Mouse (Mus musculus) ES-E14 (cell line): ENCODE results near the gene Nme4. TPM values are rescaled to one million over a fixed set of nuclear protein-coding genes. Genes with fewer than 3 reads are reported as not detected.

Experiments
- DNase-seq: peaks from one replicate; pipeline ENCODE4 v3.0.0-alpha.2; 2013; ENCODE audit warnings: low read depth, low spot score
- H3K27ac ChIP-seq: 2 replicates; pipeline ENCODE4 v1.5.1; 2012; ENCODE audit warnings: low read depth, mild to moderate bottlenecking, low read length, moderate library complexity, mixed read lengths; ENCODE audit not compliant: poor library complexity, insufficient read depth, severe bottlenecking
- H3K36me3 ChIP-seq: 2 replicates; pipeline ENCODE4 v1.6.1; 2012; ENCODE audit warnings: mild to moderate bottlenecking, low read length, moderate library complexity, mixed read lengths; ENCODE audit not compliant: control insufficient read depth, poor library complexity, insufficient read depth, severe bottlenecking
- H3K4me1 ChIP-seq, 2 experiments: fragments of 150-350 bp in 1 of 2; sonication (generic) in 1 of 2; 2 replicates each; pipeline ENCODE4 v1.6.1; 2012; ENCODE audit warnings: low read length in 2 of 2, mild to moderate bottlenecking in 1 of 2, mixed read lengths in 1 of 2; ENCODE audit not compliant: control insufficient read depth in 2 of 2, insufficient read depth in 2 of 2, poor library complexity in 1 of 2
- H3K4me3 ChIP-seq, 2 experiments: fragments of 150-350 bp in 1 of 2; sonication (generic) in 1 of 2; 2 replicates each; pipeline ENCODE4 v1.5.1; 2012; ENCODE audit warnings: low read length in 2 of 2, low read depth in 1 of 2, mild to moderate bottlenecking in 1 of 2, mixed read lengths in 1 of 2; ENCODE audit not compliant: insufficient read depth in 1 of 2, poor library complexity in 1 of 2, severe bottlenecking in 1 of 2
- H3K9ac ChIP-seq: 2 replicates; pipeline ENCODE4 v1.6.1; 2012; ENCODE audit warnings: low read depth, mild to moderate bottlenecking, low read length, mixed read lengths; ENCODE audit not compliant: poor library complexity, insufficient read depth, severe bottlenecking
- H3K9me3 ChIP-seq: fragments of 150-350 bp; sonication (generic); 2 replicates; pipeline ENCODE4 v1.6.1; 2012; ENCODE audit warnings: low read depth, mild to moderate bottlenecking, low read length; ENCODE audit not compliant: control insufficient read depth, insufficient read depth
- CHD2 ChIP-seq: IDR thresholded peaks from 2 replicates; pipeline ENCODE4 v1.6.1; 2014; ENCODE audit warnings: mild to moderate bottlenecking, low read depth, low read length, inconsistent platforms
- HCFC1 ChIP-seq: IDR thresholded peaks from 2 replicates; pipeline ENCODE4 v1.6.1; 2012; ENCODE audit warnings: low read length, inconsistent platforms, borderline replicate concordance; ENCODE audit not compliant: insufficient read depth
- MAFK ChIP-seq: IDR thresholded peaks from 2 replicates; pipeline ENCODE4 v1.6.1; 2014; ENCODE audit warnings: mild to moderate bottlenecking, low read depth, low read length, inconsistent platforms; ENCODE audit not compliant: insufficient read depth
- ZC3H11A ChIP-seq: IDR thresholded peaks from 2 replicates; pipeline ENCODE4 v1.6.1; 2012; ENCODE audit warnings: low read depth, mild to moderate bottlenecking, inconsistent platforms, low read length, borderline replicate concordance
- ZNF384 ChIP-seq: IDR thresholded peaks from 2 replicates; pipeline ENCODE4 v1.6.1; 2012; ENCODE audit warnings: low read depth, low read length, inconsistent platforms
- in situ Hi-C, 2 experiments: fragments of 600-800 bp; cut with MboI; formaldehyde crosslinking; loops; one replicate each; pipeline ENCODE4 v1.15.1; 2025; ENCODE audit warnings: low sequenced_read_pairs in 2 of 2, inconsistent platforms in 1 of 2; ENCODE audit not compliant: unreplicated experiment in 2 of 2
- total RNA-seq: library from RNA; depleted of rRNA; stranded (reverse); fragments of 300-350 nt; gene quantifications from 2 replicates; pipeline ENCODE4 v1.2.3, GENCODE M21; 2012

Nme4 gene
- total RNA-seq, 1 experiment, result 96.4 TPM

DNA sequence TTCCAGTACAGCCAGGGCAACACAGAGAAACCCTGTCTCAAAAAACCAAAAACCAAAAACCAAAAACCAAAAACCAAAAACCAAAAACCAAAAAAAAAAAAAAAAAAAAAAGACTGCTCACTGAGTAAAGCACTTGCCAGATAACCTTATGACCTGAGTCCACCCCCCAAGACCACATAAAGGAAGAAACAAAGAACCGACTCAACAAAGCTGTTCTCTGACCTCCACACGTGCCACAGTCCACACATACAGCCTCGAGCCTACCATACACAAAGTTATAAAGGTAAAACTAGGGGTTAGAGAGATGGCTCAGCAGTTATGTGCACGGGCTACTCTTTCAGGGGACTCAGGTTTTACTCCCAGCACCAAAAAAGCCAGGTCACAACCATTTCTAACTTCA is 42.7 kb downstream of the Nme4 start:
- in situ Hi-C loops, result no loop called here
- H3K4me3 ChIP-seq, result no peak overlapping the region
- H3K9ac ChIP-seq, result no peak overlapping the region
- peaks cover 0 to 6% of the 10 kb centered on the region in 2 experiments; a peak in 1 of 4 replicates for H3K4me1 ChIP-seq
- no peaks in the 10 kb centered on the region for H3K36me3 ChIP-seq
- DNase-seq, result no peak
- no peak for TF ChIP-seq ZNF384
- no peak overlapping the region for H3K27ac ChIP-seq
- no peaks in the 10 kb centered on the region for H3K9me3 ChIP-seq

DNA sequence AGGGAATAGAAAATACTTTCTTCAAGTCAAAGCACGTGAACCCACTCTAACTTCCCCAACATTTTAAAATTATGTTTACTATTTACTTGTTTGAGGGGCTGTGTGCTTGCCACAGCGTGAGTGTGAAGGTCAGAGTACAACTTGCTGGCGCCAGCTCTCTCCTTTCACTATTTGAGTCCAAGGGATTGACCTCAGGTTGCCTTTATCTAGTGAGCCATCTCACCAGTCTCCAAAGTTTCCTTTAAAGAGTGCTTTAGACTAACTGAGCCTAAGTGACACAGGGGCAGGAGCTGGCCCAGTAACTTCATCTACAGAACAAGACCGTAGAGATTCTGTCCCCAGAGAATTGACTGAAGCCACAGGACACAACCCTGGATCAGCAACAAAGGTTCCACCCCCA is 43.3 kb downstream of the Nme4 start:
- Histone ChIP-seq H3K4me1 (peaks cover 0 to 6% of the 10 kb centered on the region in 2 experiments; a peak in 1 of 4 replicates), H3K9me3 (no peaks in the 10 kb centered on the region), H3K36me3 (no peaks in the 10 kb centered on the region), H3K27ac (no peak overlapping the region), H3K4me3 (no peak overlapping the region), H3K9ac (no peak overlapping the region)
- no peak for DNase-seq
- TF ChIP-seq CHD2 (no peak), ZNF384 (no peak), ZC3H11A (no peak), MAFK (no peak), HCFC1 (no peak)
- in situ Hi-C loops, result no loop called here

DNA sequence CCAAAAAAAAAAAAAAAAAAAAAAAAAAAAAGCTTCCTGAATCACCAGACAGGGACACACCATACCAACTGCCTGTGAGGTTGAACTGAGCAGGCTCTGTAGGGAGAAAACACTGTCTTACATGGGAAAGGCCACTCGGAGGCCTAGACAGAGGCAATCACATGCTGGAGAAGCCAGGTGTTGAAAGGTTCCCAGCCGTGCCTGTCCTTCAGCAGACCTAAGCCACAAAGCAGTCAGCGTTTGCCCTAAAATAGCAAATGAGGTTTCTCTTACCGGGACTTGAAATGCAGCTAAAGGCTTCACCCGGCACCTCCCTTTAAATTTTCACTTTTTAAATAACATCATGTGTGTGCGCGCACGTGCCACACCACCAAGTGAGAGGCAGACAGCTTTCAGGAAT is 47.3 kb downstream of the Nme4 start:
- Histone ChIP-seq H3K4me3 (no peak overlapping the region), H3K4me1 (no peaks in the 10 kb centered on the region), H3K9me3 (no peaks in the 10 kb centered on the region), H3K36me3 (no peaks in the 10 kb centered on the region; the same call in 1 of the 2 replicates), H3K27ac (no peak overlapping the region), H3K9ac (no peak overlapping the region)
- in situ Hi-C loops, result no loop called here
- no peak for DNase-seq
- no peak for TF ChIP-seq CHD2
- TF ChIP-seq HCFC1, result no peak
- TF ChIP-seq MAFK, result no peak
- no peak for TF ChIP-seq ZNF384
- TF ChIP-seq ZC3H11A, result no peak

DNA sequence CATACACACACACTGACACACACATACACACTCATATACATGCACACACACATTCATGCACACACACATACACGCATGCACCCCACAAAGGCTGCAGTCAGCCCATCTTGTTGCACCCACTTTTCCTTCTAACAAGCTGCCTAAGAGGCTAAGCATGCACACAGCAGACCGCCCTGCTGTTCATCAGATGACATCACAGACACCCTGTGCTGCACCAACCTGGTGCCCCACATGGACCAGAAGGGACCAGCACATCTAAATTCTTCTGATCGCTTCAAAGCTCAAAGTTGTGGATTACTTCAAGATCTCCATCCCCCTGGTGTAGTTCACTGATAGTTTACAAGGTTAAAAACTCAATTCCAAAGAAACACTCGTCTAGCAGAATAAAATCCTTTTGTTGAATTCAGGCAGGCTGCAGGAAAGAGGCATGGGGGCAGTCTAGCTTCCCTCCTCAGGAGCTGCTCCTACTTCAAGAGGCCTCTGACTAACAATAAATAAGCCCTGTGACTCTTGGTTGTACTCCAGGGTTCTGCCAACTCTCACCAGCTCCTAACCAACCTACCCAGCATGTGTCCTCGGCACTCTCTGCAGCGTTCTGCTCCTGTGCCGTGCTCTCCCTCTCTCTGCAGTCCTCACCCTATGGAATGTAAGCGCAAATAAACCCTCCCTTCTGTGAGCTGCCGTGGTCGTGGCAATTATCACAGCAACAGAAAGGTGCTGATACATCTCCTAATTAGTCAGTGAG is 49.0 kb downstream of the Nme4 start:
- in situ Hi-C loops, result no loop called here
- Histone ChIP-seq H3K27ac (no peak overlapping the region), H3K4me1 (no peaks in the 10 kb centered on the region)

DNA sequence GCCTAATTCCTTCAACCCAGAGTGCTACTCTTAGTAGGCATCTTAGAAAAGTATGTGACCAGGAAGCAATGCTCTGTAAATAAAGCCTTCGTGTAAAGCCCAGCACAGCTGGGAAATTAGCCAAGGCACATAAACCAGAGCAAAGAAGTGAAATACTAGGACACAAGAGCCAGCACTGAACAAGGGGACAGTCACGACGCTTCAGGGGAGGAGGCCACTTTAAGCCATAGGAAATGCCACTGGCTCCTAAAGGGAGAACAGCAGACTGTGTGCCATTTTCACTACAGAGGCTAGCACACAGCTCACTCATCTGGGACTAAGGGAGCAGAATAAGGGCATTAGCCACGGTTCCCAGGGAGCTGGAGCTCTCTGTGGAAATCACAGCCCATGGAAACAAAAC is 50.1 kb downstream of the Nme4 start:
- Histone ChIP-seq H3K4me1 (no peaks in the 10 kb centered on the region), H3K9ac (no peak overlapping the region), H3K36me3 (no peaks in the 10 kb centered on the region; the same call in 1 of the 2 replicates), H3K27ac (no peak overlapping the region), H3K4me3 (no peak overlapping the region), H3K9me3 (no peaks in the 10 kb centered on the region)
- TF ChIP-seq ZNF384 (no peak), HCFC1 (no peak), MAFK (no peak), CHD2 (no peak), ZC3H11A (no peak)
- no peak for DNase-seq
- in situ Hi-C loops, result no loop called here

More for the DNA sequence above, 49.0 kb downstream of the Nme4 start:
- no peak overlapping the region for H3K9ac ChIP-seq
- DNase-seq, result no peak
- no peaks in the 10 kb centered on the region for H3K9me3 ChIP-seq
- TF ChIP-seq ZNF384 (no peak), ZC3H11A (no peak), CHD2 (no peak), MAFK (no peak), HCFC1 (no peak)
- no peaks in the 10 kb centered on the region; the same call in 1 of the 2 replicates for H3K36me3 ChIP-seq
- H3K4me3 ChIP-seq, result no peak overlapping the region
